Mouse (Mus musculus) neural tube, embryonic 11.5 days (tissue): Measurements from ENCODE around the gene Taco1. TPM values are rescaled to one million over a fixed set of nuclear protein-coding genes. Genes with fewer than 3 reads are reported as not detected.
"Not testable (repeated sequence)": the region's sequence is repeated elsewhere in the genome, so short reads cannot be mapped to it uniquely, and the experiment has no call there.

Experiments used
- ATAC-seq: fragments of 200-750 bp; cut with Nextera tagmentation; 2 replicates; pipeline ENCODE4 v1.8.0; 2017; ENCODE audit warnings: moderate number of reproducible peaks, mild to moderate bottlenecking, moderate TSS enrichment, moderate library complexity; ENCODE audit not compliant: insufficient read depth, low FRiP score, low TSS enrichment
- DNase-seq: peaks from one replicate; pipeline ENCODE4 v3.0.0-alpha.2; 2015; ENCODE audit warnings: low spot score
- H3K27ac ChIP-seq: fragments of 300-500 bp; sonication (generic); 2 replicates; pipeline ENCODE4 v1.5.1; 2014; ENCODE audit warnings: low read depth, mild to moderate bottlenecking, low read length
- H3K27me3 ChIP-seq: fragments of 300-500 bp; sonication (generic); 2 replicates; pipeline ENCODE4 v1.6.1; 2014; ENCODE audit warnings: mild to moderate bottlenecking, low read length, mixed read lengths; ENCODE audit not compliant: control insufficient read depth, insufficient read depth
- H3K36me3 ChIP-seq: fragments of 300-500 bp; sonication (generic); 2 replicates; pipeline ENCODE4 v1.6.1; 2014; ENCODE audit warnings: mild to moderate bottlenecking, low read length, moderate library complexity, mixed read lengths; ENCODE audit not compliant: control insufficient read depth, insufficient read depth
- H3K4me1 ChIP-seq: fragments of 300-500 bp; sonication (generic); 2 replicates; pipeline ENCODE4 v1.6.1; 2014; ENCODE audit warnings: low read length, mixed read lengths; ENCODE audit not compliant: control insufficient read depth, insufficient read depth
- H3K4me2 ChIP-seq: fragments of 300-500 bp; sonication (generic); 2 replicates; pipeline ENCODE4 v1.6.1; 2014; ENCODE audit warnings: low read depth, mild to moderate bottlenecking, moderate library complexity
- H3K4me3 ChIP-seq: fragments of 300-500 bp; sonication (generic); 2 replicates; pipeline ENCODE4 v1.5.1; 2014; ENCODE audit warnings: low read depth, low read length
- H3K9ac ChIP-seq: fragments of 300-500 bp; sonication (generic); 2 replicates; pipeline ENCODE4 v1.6.1; 2014; ENCODE audit warnings: mild to moderate bottlenecking, low read length
- H3K9me3 ChIP-seq: fragments of 300-500 bp; sonication (generic); 2 replicates; pipeline ENCODE4 v1.6.1; 2016; ENCODE audit warnings: low read length; ENCODE audit not compliant: control insufficient read depth
- WGBS: fragments of 180-500 bp; shearing (Covaris S2); extraction: QIAGEN DNeasy Blood & Tissue Kit; methylation state at CpG from one replicate; pipeline ENCODE4 v1.1.7; 2014; 5-methylcytosine and 5-hydroxymethylcytosine counted together
- polyA plus RNA-seq: library from polyadenylated mRNA; unstranded; fragments of >200 nt; fragmentation: Nextera tagmentation; extraction: Ambion mirVana; gene quantifications from 2 replicates; pipeline ENCODE4 v1.2.1, GENCODE M21; 2014

Gene Taco1
- polyA plus RNA-seq, result 7.9 and 10.9 TPM in 2 replicates

- ATAC-seq, result peak; percentile 95
- Histone ChIP-seq H3K9ac (peak within 1 kb of the TSS; percentile 76), H3K27me3 (no peaks in the 10 kb centered on the region), H3K27ac (peak within 1 kb of the TSS; percentile 51), H3K4me3 (peak within 1 kb of the TSS; percentile 63), H3K4me1 (0 out of 2 replicates have a peak, but pooled peaks cover 5% of the 10 kb centered on the region), H3K4me2 (peak within 1 kb of the TSS; percentile 82), H3K9me3 (no peaks in the 10 kb centered on the region), H3K36me3 (no peaks in the 10 kb centered on the region)
- DNase-seq, result peak; percentile 93
- WGBS, result under 1% methylated on average over 49 of the region's 49 CpGs
Observed at GRCm38 (mm10) chr11:106065923-106066571, at the start of gene Taco1. Gene Taco1, plus strand, starts transcription at chr11:106066061.

GRCm38 (mm10) chr11:106016440-106016839 lies 49.4 kb upstream of the Taco1 start:
- ATAC-seq (no peak), DNase-seq (no peak)
- peaks cover 10% of the 10 kb centered on the region for H3K27me3 ChIP-seq
- H3K4me2 ChIP-seq, result no peak overlapping the region
- no peaks in the 10 kb centered on the region for H3K9me3 ChIP-seq
- no peak overlapping the region for H3K27ac ChIP-seq
- H3K9ac ChIP-seq, result no peak overlapping the region
- H3K36me3 ChIP-seq, result no peaks in the 10 kb centered on the region
- 83% methylated on average over 5 of the region's 5 CpGs for WGBS
- H3K4me3 ChIP-seq, result no peak overlapping the region
- no peaks in the 10 kb centered on the region; the same call in 1 of the 2 replicates for H3K4me1 ChIP-seq

- H3K36me3 ChIP-seq, result no peaks in the 10 kb centered on the region
- no peak overlapping the region for H3K27ac ChIP-seq
- H3K27me3 ChIP-seq, result peaks cover 11% of the 10 kb centered on the region
- H3K9ac ChIP-seq, result peak overlapping the region; percentile 32; the same call in 1 of the 2 replicates
- H3K9me3 ChIP-seq, result no peaks in the 10 kb centered on the region
- peak overlapping the region; percentile 26 for H3K4me3 ChIP-seq
- peak overlapping the region; percentile 59 for H3K4me2 ChIP-seq
- no peaks in the 10 kb centered on the region; the same call in 1 of the 2 replicates for H3K4me1 ChIP-seq
- WGBS, result 1% methylated on average over 50 of the region's 50 CpGs
- ATAC-seq (no peak), DNase-seq (peak; percentile 57)
Observed at GRCm38 (mm10) chr11:106020051-106020763, 45.7 kb upstream of the Taco1 start.

DNA sequence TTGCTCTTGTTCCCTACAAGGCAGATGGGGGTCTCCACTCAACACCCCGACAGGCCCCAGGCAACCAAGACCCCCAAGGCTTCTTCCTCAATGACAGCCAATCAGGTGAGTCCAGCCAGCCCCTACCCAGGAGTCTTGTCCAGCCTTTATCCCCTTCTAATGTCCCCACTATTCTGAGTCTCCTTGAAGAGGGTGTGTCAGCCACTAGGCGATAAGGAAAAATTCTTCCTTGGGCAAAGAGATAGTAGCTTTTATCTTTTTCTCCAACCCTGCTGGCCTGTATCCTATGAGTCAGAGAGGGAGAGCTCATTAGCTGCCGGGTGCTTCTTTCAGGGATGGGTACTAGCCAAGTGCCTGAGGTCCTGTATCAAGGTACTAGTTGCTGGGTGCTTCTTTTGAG lies 40.1 kb upstream of the Taco1 start:
- no peak overlapping the region for H3K9ac ChIP-seq
- no peaks in the 10 kb centered on the region for H3K9me3 ChIP-seq
- no peak overlapping the region for H3K4me2 ChIP-seq
- H3K4me3 ChIP-seq, result no peak overlapping the region
- no peaks in the 10 kb centered on the region for H3K36me3 ChIP-seq
- DNase-seq, result no peak
- WGBS, result 88% methylated on average over 3 of the region's 3 CpGs
- ATAC-seq, result no peak
- no peaks in the 10 kb centered on the region for H3K4me1 ChIP-seq
- peaks cover 4% of the 10 kb centered on the region; the same call in 1 of the 2 replicates for H3K27me3 ChIP-seq
- H3K27ac ChIP-seq, result no peak overlapping the region

DNA sequence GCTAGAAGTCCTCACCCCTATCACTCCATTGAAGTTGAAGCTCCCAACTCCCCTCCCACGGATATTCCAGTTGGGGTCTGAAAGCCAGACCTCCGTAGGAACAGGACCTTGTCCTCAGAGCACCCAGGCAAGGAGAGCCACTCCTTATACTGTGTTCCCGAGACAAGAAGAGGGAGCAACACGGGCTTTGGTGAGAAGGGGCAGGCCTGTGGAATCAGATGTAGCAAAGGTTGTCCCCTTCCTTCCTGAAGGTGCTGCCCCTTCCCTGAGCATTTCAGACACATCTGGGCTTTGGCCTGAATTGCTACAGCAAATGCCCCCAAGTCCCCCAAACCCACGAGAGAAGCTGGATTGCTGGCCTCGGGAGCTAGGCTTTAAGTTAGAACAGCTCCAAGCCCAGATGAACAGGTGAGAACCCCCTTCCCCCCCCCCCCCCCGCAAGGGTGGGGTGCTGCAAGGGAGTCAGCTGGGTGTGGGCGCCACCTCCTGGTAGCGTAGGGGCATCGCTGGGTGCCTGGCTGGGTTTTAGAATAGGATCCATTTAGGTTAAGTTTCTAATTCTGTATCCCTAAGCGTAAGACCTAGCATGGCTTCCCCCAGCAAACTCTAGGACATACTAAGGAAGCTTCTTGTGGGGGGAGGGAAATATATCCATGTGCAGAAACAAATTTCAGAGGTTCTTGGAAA lies 39.3 kb upstream of the Taco1 start:
- no peak overlapping the region for H3K9ac ChIP-seq
- no peak overlapping the region for H3K4me2 ChIP-seq
- 47% methylated on average over 10 of the region's 11 CpGs for WGBS
- ATAC-seq, result no peak
- H3K4me3 ChIP-seq, result no peak overlapping the region
- H3K27ac ChIP-seq, result no peak overlapping the region
- DNase-seq, result peak; percentile 58
- no peaks in the 10 kb centered on the region for H3K4me1 ChIP-seq
- no peaks in the 10 kb centered on the region for H3K36me3 ChIP-seq
- H3K27me3 ChIP-seq, result no peaks in the 10 kb centered on the region
- no peaks in the 10 kb centered on the region for H3K9me3 ChIP-seq

DNA sequence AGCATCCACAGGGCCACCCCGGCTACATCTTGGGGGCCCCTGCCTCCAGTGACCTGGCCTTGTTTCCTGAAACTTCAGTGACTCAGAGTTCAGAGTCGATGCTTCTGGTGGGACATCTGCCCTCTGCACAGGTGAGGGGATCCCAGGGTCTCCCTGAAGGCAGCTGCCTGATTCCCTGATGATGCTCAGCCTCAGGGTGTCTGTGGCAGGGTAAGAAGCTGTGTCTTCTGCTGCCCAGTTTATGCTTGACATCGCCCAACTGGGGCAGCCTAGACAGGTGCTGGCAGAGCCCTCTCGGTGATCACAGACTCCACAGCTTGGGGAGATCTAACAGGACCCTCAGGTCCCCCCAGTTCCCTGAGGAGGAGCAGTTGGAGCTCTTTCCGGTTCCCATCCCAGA lies 38.3 kb upstream of the Taco1 start:
- Histone ChIP-seq H3K4me3 (no peak overlapping the region), H3K4me2 (no peak overlapping the region), H3K27me3 (no peaks in the 10 kb centered on the region), H3K27ac (no peak overlapping the region), H3K36me3 (no peaks in the 10 kb centered on the region), H3K9me3 (no peaks in the 10 kb centered on the region), H3K4me1 (no peaks in the 10 kb centered on the region), H3K9ac (no peak overlapping the region)
- DNase-seq (no peak), ATAC-seq (no peak)
- WGBS, result 87% methylated on average over 5 of the region's 5 CpGs

- H3K27ac ChIP-seq, ATAC-seq, H3K27me3 ChIP-seq, DNase-seq, H3K36me3 ChIP-seq, H3K4me2 ChIP-seq, H3K9me3 ChIP-seq, H3K9ac ChIP-seq, H3K4me1 ChIP-seq: not testable (repeated sequence)
- H3K4me3 ChIP-seq, result peak overlapping the region; percentile 21
- 24% methylated on average over 5 of the region's 25 CpGs for WGBS
Observed at GRCm38 (mm10) chr11:106032074-106032473, 33.8 kb upstream of the Taco1 start.

GRCm38 (mm10) chr11:106033491-106033919 lies 32.4 kb upstream of the Taco1 start:
- H3K27me3 ChIP-seq, result no peaks in the 10 kb centered on the region
- 45% methylated on average over 11 of the region's 11 CpGs for WGBS
- DNase-seq, result peak; percentile 53
- H3K27ac ChIP-seq, result 0 out of 2 replicates have a peak overlapping the region, but pooled peaks have one; percentile 31
- peak overlapping the region; percentile 29 for H3K4me2 ChIP-seq
- 0 out of 2 replicates have a peak overlapping the region, but pooled peaks have one; percentile 23 for H3K9ac ChIP-seq
- no peak overlapping the region; the same call in 1 of the 2 replicates for H3K4me3 ChIP-seq
- H3K4me1 ChIP-seq, result peaks cover 6% of the 10 kb centered on the region
- no peaks in the 10 kb centered on the region for H3K9me3 ChIP-seq
- H3K36me3 ChIP-seq, result no peaks in the 10 kb centered on the region
- ATAC-seq, result no peak
